Mouse (Mus musculus) thymus, postnatal 10 days (tissue): Measurements from ENCODE around the gene Sugct.

ENCODE experiments used
- DNase-seq, 2 experiments: peaks; one replicate each; pipeline ENCODE4 v3.0.0; 2021; ENCODE audit warnings: low spot score in 2 of 2

Gene Sugct

GRCm38 (mm10) chr13:17038341-17038740 lies 657.0 kb downstream of the Sugct start:
- no peak for DNase-seq

GRCm38 (mm10) chr13:17037899-17038298 lies 657.5 kb downstream of the Sugct start:
- no peak for DNase-seq

- DNase-seq: peak in 1 of 2 experiments; percentile 9
Observed at GRCm38 (mm10) chr13:17030761-17031160, 664.6 kb downstream of the Sugct start.

GRCm38 (mm10) chr13:17028595-17028994 lies 666.8 kb downstream of the Sugct start:
- DNase-seq: peak; percentile 51 to 60

GRCm38 (mm10) chr13:17027846-17028529 lies 667.4 kb downstream of the Sugct start:
- DNase-seq: no peak

GRCm38 (mm10) chr13:17027001-17027400 lies 668.4 kb downstream of the Sugct start:
- no peak for DNase-seq

- DNase-seq: no peak
Observed at GRCm38 (mm10) chr13:16996464-16996863, 698.9 kb downstream of the Sugct start.

GRCm38 (mm10) chr13:16995321-16995720 lies 700.0 kb downstream of the Sugct start:
- DNase-seq: no peak

GRCm38 (mm10) chr13:16977743-16978142 lies 717.6 kb downstream of the Sugct start:
- DNase-seq: no peak

- DNase-seq: no peak
Observed at GRCm38 (mm10) chr13:16971277-16971676, 724.1 kb downstream of the Sugct start.

- DNase-seq: no peak
Observed at GRCm38 (mm10) chr13:16968995-16969394, 726.4 kb downstream of the Sugct start.

GRCm38 (mm10) chr13:16964823-16965475 lies 730.4 kb downstream of the Sugct start:
- no peak for DNase-seq

GRCm38 (mm10) chr13:16952045-16952444 lies 743.3 kb downstream of the Sugct start:
- DNase-seq: no peak

- DNase-seq: no peak
Observed at GRCm38 (mm10) chr13:16939466-16939811, 755.9 kb downstream of the Sugct start.

- no peak for DNase-seq
Observed at GRCm38 (mm10) chr13:16938552-16939465, 756.5 kb downstream of the Sugct start.

GRCm38 (mm10) chr13:16937422-16938202 lies 757.7 kb downstream of the Sugct start:
- no peak for DNase-seq

GRCm38 (mm10) chr13:16935029-16935428 lies 760.3 kb downstream of the Sugct start:
- no peak for DNase-seq

- DNase-seq: no peak
Observed at GRCm38 (mm10) chr13:16933600-16933999, 761.8 kb downstream of the Sugct start.

GRCm38 (mm10) chr13:16921305-16921704 lies 774.0 kb downstream of the Sugct start:
- DNase-seq: no peak

- DNase-seq: no peak
Observed at GRCm38 (mm10) chr13:16915697-16916096, 779.7 kb downstream of the Sugct start.

GRCm38 (mm10) chr13:16912214-16912613 lies 783.1 kb downstream of the Sugct start:
- DNase-seq: no peak

GRCm38 (mm10) chr13:16906974-16907373 lies 788.4 kb downstream of the Sugct start:
- DNase-seq: no peak
